Mouse (Mus musculus) retina, postnatal 1 day (tissue): ENCODE measurements at regions not wholly inside any gene's neighbourhood (a gene's known extent, or its start where the extent isn't known, plus 50 kb on each side); places are given as distances from the start of the nearest gene placed in this dataset.

Source experiments
- DNase-seq: peaks from one replicate; pipeline ENCODE4 v3.0.0-alpha.2; 2012

GRCm38 (mm10) chr12:50190892-50191539 lies 457.9 kb downstream of the Prkd1 start:
- DNase-seq, result no peak

- no peak for DNase-seq
These were observed 456.9 kb downstream of the Prkd1 start for GRCm38 (mm10) chr12:50191733-50192612.

- no peak for DNase-seq
These were observed 455.4 kb downstream of the Prkd1 start for GRCm38 (mm10) chr12:50193501-50193900.

GRCm38 (mm10) chr12:50194714-50195113 lies 454.2 kb downstream of the Prkd1 start:
- peak; percentile 90 for DNase-seq

- no peak for DNase-seq
These were observed 452.6 kb downstream of the Prkd1 start for GRCm38 (mm10) chr12:50196339-50196738.

- DNase-seq, result no peak
These were observed 407.8 kb downstream of the Prkd1 start for GRCm38 (mm10) chr12:50241139-50241538.

- DNase-seq, result no peak
These were observed 390.0 kb downstream of the Prkd1 start for GRCm38 (mm10) chr12:50258901-50259300.

- no peak for DNase-seq
These were observed 387.8 kb downstream of the Prkd1 start for GRCm38 (mm10) chr12:50261072-50261471.

GRCm38 (mm10) chr12:50273239-50273880 lies 375.5 kb downstream of the Prkd1 start:
- DNase-seq, result no peak

- no peak for DNase-seq
These were observed 367.3 kb downstream of the Prkd1 start for GRCm38 (mm10) chr12:50281615-50282014.
